10 mouse cellular contexts compared by ENCODE assay signal in the genomic region with DNA sequence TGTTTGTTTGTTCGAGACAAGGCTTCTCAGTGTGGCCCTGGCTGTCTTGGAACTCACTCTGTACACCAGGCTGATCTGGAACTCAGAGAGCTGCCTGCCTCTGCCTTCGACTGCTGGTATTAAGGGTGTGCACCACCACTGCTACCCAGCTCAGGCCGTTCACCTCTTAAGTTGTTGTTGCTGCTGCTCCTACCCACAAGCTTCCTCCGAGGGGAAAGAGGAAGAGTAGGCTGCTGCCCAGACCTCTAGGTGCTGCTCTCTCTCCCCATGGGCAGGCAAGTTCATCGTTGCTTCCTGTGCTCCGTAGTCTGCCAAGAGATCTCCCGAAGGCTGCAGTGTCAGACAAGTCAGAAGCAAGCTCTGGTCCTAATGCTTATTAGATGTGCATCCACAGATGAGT.
"Had no signal": no experiment of that assay in that cellular context is flagged by ENCODE, and none has a peak within 500 bp of the region (broad histone marks: within the 10 kb centered on the region; RNA-seq: fewer than 3 reads in every experiment).

No protein-coding gene starts in this region.

- DNase-seq: kidney, adult 2 months; kidney, postnatal 25 days; layer of hippocampus, postnatal 36 days; liver, embryonic 13.5 days; lung, embryonic 14.5 days; midbrain, embryonic 14.5 days; thymus, adult 2 months; thymus, postnatal 14 days; thymus, postnatal 4 days had no signal

- ATAC-seq: lung, postnatal 0 days had no signal
